Mouse (Mus musculus): ENCODE measurements around the gene Tmem229a.

The Tmem229a gene

GRCm38 (mm10) chr6:24955946-24956585, at the start of gene Tmem229a:
Tmem229a (minus strand) TSS chr6:24956297.
- no peak for DNase-seq (ENCODE audit: low spot score)

- no peak for DNase-seq (ENCODE audit: low spot score)
Measured at GRCm38 (mm10) chr6:24993754-24994153, 37.7 kb upstream of the Tmem229a start.

GRCm38 (mm10) chr6:24989836-24990235, 33.7 kb upstream of the Tmem229a start:
- no peak for DNase-seq (ENCODE audit: low spot score)

GRCm38 (mm10) chr6:24976176-24976575, 20.1 kb upstream of the Tmem229a start:
- no peak for DNase-seq (ENCODE audit: low spot score)

- no peak for DNase-seq (ENCODE audit: low spot score)
Measured at GRCm38 (mm10) chr6:24968471-24969223, 12.6 kb upstream of the Tmem229a start.

GRCm38 (mm10) chr6:24967726-24968125, 11.6 kb upstream of the Tmem229a start:
- DNase-seq (ENCODE audit: low spot score), result no peak

GRCm38 (mm10) chr6:24966010-24966682, 10.0 kb upstream of the Tmem229a start:
- DNase-seq (ENCODE audit: low spot score), result no peak

- DNase-seq (ENCODE audit: low spot score), result no peak
Measured at GRCm38 (mm10) chr6:24963754-24964153, 7.7 kb upstream of the Tmem229a start.

GRCm38 (mm10) chr6:24956586-24956973, 483 bp upstream of the Tmem229a start:
- DNase-seq (ENCODE audit: low spot score), result no peak

- DNase-seq (ENCODE audit: low spot score), result no peak
Measured at GRCm38 (mm10) chr6:24955131-24955945, 759 bp downstream of the Tmem229a start.

GRCm38 (mm10) chr6:24954126-24954525, 2.0 kb downstream of the Tmem229a start:
- DNase-seq (ENCODE audit: low spot score), result no peak

- DNase-seq (ENCODE audit: low spot score), result no peak
Measured at GRCm38 (mm10) chr6:24952341-24952740, 3.8 kb downstream of the Tmem229a start.

- DNase-seq (ENCODE audit: low spot score), result no peak
Measured at GRCm38 (mm10) chr6:24950669-24951068, 5.4 kb downstream of the Tmem229a start.

- no peak for DNase-seq (ENCODE audit: low spot score)
Measured at GRCm38 (mm10) chr6:24925076-24925785, 30.9 kb downstream of the Tmem229a start.

GRCm38 (mm10) chr6:24913591-24913990, 42.5 kb downstream of the Tmem229a start:
- no peak for DNase-seq (ENCODE audit: low spot score)

- no peak for DNase-seq (ENCODE audit: low spot score)
Measured at GRCm38 (mm10) chr6:24910728-24911105, 45.4 kb downstream of the Tmem229a start.

- no peak for DNase-seq (ENCODE audit: low spot score)
Measured at GRCm38 (mm10) chr6:24910016-24910727, 45.9 kb downstream of the Tmem229a start.

- DNase-seq (ENCODE audit: low spot score), result no peak
Measured at GRCm38 (mm10) chr6:24907824-24908223, 48.3 kb downstream of the Tmem229a start.

- DNase-seq (ENCODE audit: low spot score), result no peak
Measured at GRCm38 (mm10) chr6:24905101-24905500, 51.0 kb downstream of the Tmem229a start.
